Mouse (Mus musculus): Measurements from ENCODE around the gene Nfatc2.

GRCm38 (mm10) chr2:168580295-168580915, 21.1 kb downstream of the Nfatc2 start:
- TF ChIP-seq POLR2A (IDR thresholded peaks at IDR 0.05; ENCODE audit: insufficient read depth, low read length) (no peak), CTCF (IDR thresholded peaks at IDR 0.05; ENCODE audit: low read depth, low read length) (no peak), EP300 (IDR thresholded peaks at IDR 0.05; ENCODE audit: insufficient read depth, low read depth, low read length) (no peak)

Measured in ES-Bruce4 (cell line).